Mouse (Mus musculus) neutrophil, adult 59 days (primary cell): Measurements from ENCODE around the gene Klhl20. TPM values are rescaled to one million over a fixed set of nuclear protein-coding genes. Genes with fewer than 3 reads are reported as not detected.

Experiments used
- total RNA-seq, 2 experiments: library from RNA; stranded (reverse); gene quantifications; 1 replicate in 1 of 2; 2 replicates in 1 of 2; pipeline ENCODE4 v1.2.4; 2023

The Klhl20 gene
- 10 to 100 TPM; 13.7 to 14.2 TPM for total RNA-seq

GRCm38 (mm10) chr1:161130726-161131664 is at the start of gene Klhl20:
TSS of gene Klhl20 (minus strand) at chr1:161131511.

GRCm38 (mm10) chr1:161159214-161159613 is 27.9 kb upstream of the Klhl20 start, which contains the start of gene Tex50:
TSS of gene Tex50 (minus strand) at chr1:161159314.

DNA sequence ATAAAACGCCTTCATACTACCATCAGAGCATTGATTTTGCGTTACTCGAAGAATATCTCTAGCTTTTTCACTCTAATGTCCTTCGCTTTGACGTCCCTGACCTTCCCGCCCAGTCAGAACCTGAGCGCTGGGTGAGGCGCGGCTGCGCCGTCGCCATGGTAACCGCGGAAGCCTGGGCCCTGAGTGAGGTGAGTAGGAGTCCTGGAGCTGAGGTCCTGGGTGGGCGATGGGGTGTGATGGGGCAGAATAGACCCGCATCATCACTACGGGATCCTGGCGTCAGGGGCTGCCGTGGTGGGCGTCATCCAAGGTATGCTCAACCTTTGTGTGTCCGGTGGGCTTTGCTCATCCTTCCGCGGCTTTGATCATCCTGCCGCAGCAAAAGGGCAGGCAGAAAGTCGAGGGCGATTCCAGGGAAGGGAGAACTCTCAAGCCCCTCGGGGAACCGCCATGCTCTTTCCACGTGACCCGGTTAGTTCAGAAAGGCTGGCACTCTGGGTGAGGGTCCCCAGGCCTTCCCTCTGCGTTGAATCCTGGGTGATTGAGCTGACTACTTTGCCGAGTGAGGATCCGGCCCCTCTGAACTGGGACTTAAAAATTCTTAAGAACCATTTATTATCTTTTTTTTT is 11.3 kb upstream of the Klhl20 start, which contains the start of gene Ankrd45:
Gene Ankrd45, plus strand, starts transcription at position 161 of the 629 bp plus-strand sequence.

GRCm38 (mm10) chr1:161070352-161071271 is 60.7 kb downstream of the Klhl20 start, which contains the start of the genes Dars2 and Cenpl:
TSS of gene Dars2 (minus strand) at chr1:161070658.
TSS of gene Cenpl (plus strand) at chr1:161070713.

Other genes with a start within 250 kb of the Klhl20 start
- gene Rc3h1, start 225.1 kb downstream of the Klhl20 start, total RNA-seq: 10 to 100 TPM; 40.6 to 41.3 TPM
- gene Serpinc1, start 152.9 kb downstream of the Klhl20 start, total RNA-seq: 1 to 10 TPM in 1 of 2 experiments, under 1 TPM in 1; 0.86 to 1.2 TPM
- gene Zbtb37, start 96.7 kb downstream of the Klhl20 start, total RNA-seq: 10 to 100 TPM; 16.5 to 17.8 TPM
- 10 to 100 TPM; 10.3 to 13.5 TPM for gene Dars2, start 60.9 kb downstream of the Klhl20 start, total RNA-seq
- 10 to 100 TPM; 23.7 to 24.8 TPM for gene Cenpl, start 60.8 kb downstream of the Klhl20 start, total RNA-seq
- not detected for gene Ankrd45, start 11.2 kb upstream of the Klhl20 start, total RNA-seq
- not detected for gene Tex50, start 27.8 kb upstream of the Klhl20 start, total RNA-seq
- 100 to 1,000 TPM; 295 to 299 TPM for gene Prdx6, start 119.7 kb upstream of the Klhl20 start, total RNA-seq